Mouse (Mus musculus): ENCODE measurements around the gene Orc4. TPM values are rescaled to one million over a fixed set of nuclear protein-coding genes. Genes with fewer than 3 reads are reported as not detected.

Orc4 gene
- polyA plus RNA-seq, 2 experiments = 65.9 to 91.5 TPM

- Histone ChIP-seq H3K27ac (replicated peaks; ENCODE audit: low read depth, low read length) (peak within 1 kb of the TSS; percentile 95), H3K27me3 (ENCODE audit: control insufficient read depth, insufficient read depth, low read length) (no peaks in the 10 kb centered on the region), H3K9ac (ENCODE audit: low read depth, low read length, severe bottlenecking) (peak within 1 kb of the TSS; percentile 96), H3K4me3 (replicated peaks; ENCODE audit: low read length) (peak within 1 kb of the TSS; percentile 94), H3K9me3 (ENCODE audit: control insufficient read depth, low read length) (no peaks in the 10 kb centered on the region), H3K36me3 (ENCODE audit: control insufficient read depth, insufficient read depth, low read length) (no peaks in the 10 kb centered on the region), H3K4me1 (ENCODE audit: control insufficient read depth, insufficient read depth, low read length) (peaks cover 8% of the 10 kb centered on the region), H3K4me2 (replicated peaks; ENCODE audit: low read depth, low read length, severe bottlenecking) (peak within 1 kb of the TSS; percentile 77)
- under 1% methylated on average over 44 of the region's 49 CpGs for WGBS
- peak; percentile 71; the same call in 1 of the 2 replicates for TF ChIP-seq POLR2A (IDR thresholded peaks at IDR 0.05; ENCODE audit: borderline replicate concordance, extremely low read depth, insufficient read depth, insufficient read length)
- DNase-seq (ENCODE audit: low spot score) = peak; percentile 99
- ATAC-seq (ENCODE audit: low FRiP score, low read depth) = peak; percentile 99
Observed at GRCm38 (mm10) chr2:48948841-48949584, 1.1 kb downstream of the Orc4 start, which contains the start of gene Mbd5. Gene Mbd5 (plus strand): TSS chr2:48949508.

- peak overlapping the region; percentile 96; the same call in 1 of the 2 replicates for H3K9ac ChIP-seq (ENCODE audit: low read depth, low read length, severe bottlenecking)
- no peak for TF ChIP-seq POLR2A (IDR thresholded peaks at IDR 0.05; ENCODE audit: borderline replicate concordance, extremely low read depth, insufficient read depth, insufficient read length)
- no peak for ATAC-seq (ENCODE audit: low FRiP score, low read depth)
- peak overlapping the region; percentile 94 for H3K4me3 ChIP-seq (replicated peaks; ENCODE audit: low read length)
- H3K27ac ChIP-seq (replicated peaks; ENCODE audit: low read depth, low read length) = no peak overlapping the region
- H3K9me3 ChIP-seq (ENCODE audit: control insufficient read depth, low read length) = no peaks in the 10 kb centered on the region
- peaks cover 8% of the 10 kb centered on the region for H3K4me1 ChIP-seq (ENCODE audit: control insufficient read depth, insufficient read depth, low read length)
- H3K27me3 ChIP-seq (ENCODE audit: control insufficient read depth, insufficient read depth, low read length) = no peaks in the 10 kb centered on the region
- H3K36me3 ChIP-seq (ENCODE audit: control insufficient read depth, insufficient read depth, low read length) = no peaks in the 10 kb centered on the region
- no peak for DNase-seq (ENCODE audit: low spot score)
- WGBS = 52% methylated on average over 3 of the region's 3 CpGs
- peak overlapping the region; percentile 77 for H3K4me2 ChIP-seq (replicated peaks; ENCODE audit: low read depth, low read length, severe bottlenecking)
Observed at GRCm38 (mm10) chr2:48947761-48948160, 2.3 kb downstream of the Orc4 start.

- no peak overlapping the region for H3K4me3 ChIP-seq (replicated peaks; ENCODE audit: low read length)
- H3K9me3 ChIP-seq (ENCODE audit: control insufficient read depth, low read length) = no peaks in the 10 kb centered on the region
- DNase-seq (ENCODE audit: low spot score) = no peak
- peaks cover 40% of the 10 kb centered on the region for H3K36me3 ChIP-seq (ENCODE audit: control insufficient read depth, insufficient read depth, low read length)
- no peak overlapping the region for H3K4me2 ChIP-seq (replicated peaks; ENCODE audit: low read depth, low read length, severe bottlenecking)
- H3K27me3 ChIP-seq (ENCODE audit: control insufficient read depth, insufficient read depth, low read length) = no peaks in the 10 kb centered on the region
- no peak overlapping the region for H3K27ac ChIP-seq (replicated peaks; ENCODE audit: low read depth, low read length)
- no peak for ATAC-seq (ENCODE audit: low FRiP score, low read depth)
- 91% methylated on average over 2 of the region's 2 CpGs for WGBS
- H3K9ac ChIP-seq (ENCODE audit: low read depth, low read length, severe bottlenecking) = no peak overlapping the region
- no peak for TF ChIP-seq POLR2A (IDR thresholded peaks at IDR 0.05; ENCODE audit: borderline replicate concordance, extremely low read depth, insufficient read depth, insufficient read length)
- H3K4me1 ChIP-seq (ENCODE audit: control insufficient read depth, insufficient read depth, low read length) = no peaks in the 10 kb centered on the region
Observed at GRCm38 (mm10) chr2:48935058-48935457, 15.0 kb downstream of the Orc4 start.

GRCm38 (mm10) chr2:48915832-48916231, 34.2 kb downstream of the Orc4 start:
- Histone ChIP-seq H3K9ac (ENCODE audit: low read depth, low read length, severe bottlenecking) (no peak overlapping the region), H3K27ac (replicated peaks; ENCODE audit: low read depth, low read length) (no peak overlapping the region), H3K4me2 (replicated peaks; ENCODE audit: low read depth, low read length, severe bottlenecking) (no peak overlapping the region), H3K4me3 (replicated peaks; ENCODE audit: low read length) (no peak overlapping the region), H3K36me3 (ENCODE audit: control insufficient read depth, insufficient read depth, low read length) (peaks cover 42% of the 10 kb centered on the region), H3K9me3 (ENCODE audit: control insufficient read depth, low read length) (no peaks in the 10 kb centered on the region), H3K4me1 (ENCODE audit: control insufficient read depth, insufficient read depth, low read length) (no peaks in the 10 kb centered on the region), H3K27me3 (ENCODE audit: control insufficient read depth, insufficient read depth, low read length) (no peaks in the 10 kb centered on the region)
- no peak for DNase-seq (ENCODE audit: low spot score)
- TF ChIP-seq POLR2A (IDR thresholded peaks at IDR 0.05; ENCODE audit: borderline replicate concordance, extremely low read depth, insufficient read depth, insufficient read length) = no peak
- no peak for ATAC-seq (ENCODE audit: low FRiP score, low read depth)

- Histone ChIP-seq H3K4me3 (replicated peaks; ENCODE audit: low read length) (no peak overlapping the region), H3K27me3 (ENCODE audit: control insufficient read depth, insufficient read depth, low read length) (no peaks in the 10 kb centered on the region), H3K9ac (ENCODE audit: low read depth, low read length, severe bottlenecking) (no peak overlapping the region), H3K9me3 (ENCODE audit: control insufficient read depth, low read length) (no peaks in the 10 kb centered on the region), H3K36me3 (ENCODE audit: control insufficient read depth, insufficient read depth, low read length) (peaks cover 46% of the 10 kb centered on the region), H3K4me2 (replicated peaks; ENCODE audit: low read depth, low read length, severe bottlenecking) (no peak overlapping the region), H3K4me1 (ENCODE audit: control insufficient read depth, insufficient read depth, low read length) (no peaks in the 10 kb centered on the region), H3K27ac (replicated peaks; ENCODE audit: low read depth, low read length) (no peak overlapping the region)
- no peak for DNase-seq (ENCODE audit: low spot score)
- 72% methylated on average over 1 of the region's 1 CpGs for WGBS
- no peak for TF ChIP-seq POLR2A (IDR thresholded peaks at IDR 0.05; ENCODE audit: borderline replicate concordance, extremely low read depth, insufficient read depth, insufficient read length)
- ATAC-seq (ENCODE audit: low FRiP score, low read depth) = no peak
Observed at GRCm38 (mm10) chr2:48914185-48914584, 35.9 kb downstream of the Orc4 start.

Data from limb, embryonic 14.5 days (tissue).